Mouse (Mus musculus) left cerebral cortex, postnatal 36 days (tissue): ENCODE results near the gene Ints1. TPM values are rescaled to one million over a fixed set of nuclear protein-coding genes. Genes with fewer than 3 reads are reported as not detected.

Experiments used
- DNase-seq, 2 experiments: peaks; one replicate each; pipeline ENCODE4 v3.0.0; 2021 to 2022; ENCODE audit warnings: low spot score in 2 of 2, mixed read lengths in 1 of 2
- intact Hi-C: fragments of 180-260 bp; cut with DNase I; formaldehyde crosslinking; loops from one replicate; pipeline ENCODE4 v1.15.1; 2025
- total RNA-seq, 2 experiments: library from RNA; stranded (reverse); gene quantifications; 2 replicates each; pipeline ENCODE4 v1.2.3; 2021

The Ints1 gene
- total RNA-seq, 2 experiments from 2014 or later = 95.5 to 96.2 TPM

DNA sequence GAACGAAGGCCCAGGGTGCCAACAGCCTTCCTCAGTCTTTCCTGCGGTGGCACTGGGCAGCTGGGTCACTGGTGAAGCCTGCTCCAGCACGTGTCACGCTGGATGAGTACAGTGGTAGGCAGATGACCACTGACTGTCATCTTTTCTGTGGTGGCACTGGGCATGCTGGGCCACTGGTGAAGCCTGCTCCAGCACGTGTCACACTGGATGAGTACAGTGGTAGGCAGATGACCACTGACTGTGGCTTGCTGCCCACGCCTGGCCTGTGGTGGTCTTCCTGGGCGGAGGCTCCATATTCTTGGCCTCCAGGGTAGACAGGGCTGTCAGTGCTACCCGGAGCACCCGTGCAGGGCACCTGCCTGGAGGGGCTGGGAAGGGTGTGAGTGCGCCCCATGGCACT lies 26.4 kb upstream of the Ints1 start:
- DNase-seq = no peak
- intact Hi-C loops = no loop called here

DNA sequence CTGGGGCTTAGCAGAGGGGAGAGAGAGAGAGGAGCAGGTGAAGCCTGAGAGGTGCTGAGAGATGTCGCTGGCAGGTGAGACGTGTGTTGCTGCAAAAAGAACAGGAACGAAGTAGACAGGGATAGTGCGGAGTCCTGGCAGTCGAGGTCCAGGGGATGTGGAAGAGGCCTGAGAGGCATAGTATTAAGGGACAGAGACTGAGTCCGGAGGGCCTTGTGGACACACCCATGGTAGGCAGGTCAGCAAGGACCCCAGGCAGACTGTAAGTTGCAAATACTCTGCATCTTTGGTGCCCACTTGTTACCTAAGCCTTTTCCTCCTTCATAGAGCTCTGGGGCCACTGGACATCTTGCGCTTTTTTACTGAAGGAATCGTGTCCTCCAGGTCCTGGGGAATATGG lies 25.8 kb upstream of the Ints1 start:
- DNase-seq = no peak
- intact Hi-C loops = no loop called here

DNA sequence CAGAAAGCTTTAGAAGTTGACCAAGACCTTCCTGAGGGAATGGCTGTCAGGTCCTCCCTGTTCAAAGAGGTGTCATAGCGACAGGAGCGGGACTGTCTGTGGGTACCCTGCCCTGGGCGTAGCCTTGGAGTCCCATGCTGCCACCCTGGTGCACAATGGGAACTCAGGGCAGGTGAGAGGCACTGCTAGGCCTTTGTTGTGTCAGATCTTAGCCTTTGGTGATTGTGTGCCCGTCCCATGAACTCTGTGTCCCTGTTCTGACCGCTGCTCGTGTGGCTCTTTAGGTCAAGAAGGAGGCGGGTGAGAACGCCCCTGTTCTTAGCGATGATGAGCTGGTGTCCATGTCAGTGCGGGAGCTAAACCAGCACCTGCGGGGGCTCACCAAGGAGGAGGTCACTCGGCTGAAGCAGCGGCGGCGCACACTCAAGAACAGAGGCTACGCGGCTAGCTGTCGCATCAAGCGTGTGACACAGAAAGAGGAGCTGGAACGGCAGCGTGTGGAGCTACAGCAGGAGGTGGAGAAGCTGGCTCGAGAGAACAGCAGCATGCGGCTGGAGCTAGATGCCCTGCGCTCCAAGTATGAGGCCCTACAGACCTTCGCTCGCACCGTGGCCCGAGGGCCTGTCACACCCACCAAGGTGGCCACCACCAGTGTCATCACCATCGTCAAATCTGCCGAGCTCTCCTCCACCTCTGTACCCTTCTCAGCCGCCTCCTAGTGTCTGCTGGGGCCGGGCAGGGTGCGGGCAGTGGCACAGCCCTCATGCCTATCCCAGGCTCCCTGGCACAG lies 24.5 kb upstream of the Ints1 start:
- no peak for DNase-seq
- intact Hi-C loops = no loop called here

DNA sequence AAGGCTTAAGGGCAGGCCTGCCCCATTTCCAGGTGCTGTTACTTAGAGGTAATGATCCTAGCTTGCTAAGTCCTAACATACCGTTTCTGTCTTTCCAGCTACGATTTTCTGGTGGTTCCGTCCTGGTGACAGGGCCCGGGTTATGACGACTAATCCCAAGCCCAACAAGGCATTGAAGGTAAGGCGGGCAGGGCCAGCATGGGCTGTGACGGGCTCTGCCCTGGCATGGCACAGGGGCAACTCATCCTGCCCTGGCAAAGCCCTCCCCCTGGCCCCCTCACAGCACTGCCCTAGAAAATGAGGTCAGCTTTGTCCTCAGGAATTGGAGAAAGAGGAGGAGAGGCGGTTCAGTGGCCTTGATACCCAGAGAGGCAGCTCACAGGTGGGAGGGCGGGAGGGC lies 23.6 kb upstream of the Ints1 start:
- no peak for DNase-seq
- intact Hi-C loops = no loop called here

DNA sequence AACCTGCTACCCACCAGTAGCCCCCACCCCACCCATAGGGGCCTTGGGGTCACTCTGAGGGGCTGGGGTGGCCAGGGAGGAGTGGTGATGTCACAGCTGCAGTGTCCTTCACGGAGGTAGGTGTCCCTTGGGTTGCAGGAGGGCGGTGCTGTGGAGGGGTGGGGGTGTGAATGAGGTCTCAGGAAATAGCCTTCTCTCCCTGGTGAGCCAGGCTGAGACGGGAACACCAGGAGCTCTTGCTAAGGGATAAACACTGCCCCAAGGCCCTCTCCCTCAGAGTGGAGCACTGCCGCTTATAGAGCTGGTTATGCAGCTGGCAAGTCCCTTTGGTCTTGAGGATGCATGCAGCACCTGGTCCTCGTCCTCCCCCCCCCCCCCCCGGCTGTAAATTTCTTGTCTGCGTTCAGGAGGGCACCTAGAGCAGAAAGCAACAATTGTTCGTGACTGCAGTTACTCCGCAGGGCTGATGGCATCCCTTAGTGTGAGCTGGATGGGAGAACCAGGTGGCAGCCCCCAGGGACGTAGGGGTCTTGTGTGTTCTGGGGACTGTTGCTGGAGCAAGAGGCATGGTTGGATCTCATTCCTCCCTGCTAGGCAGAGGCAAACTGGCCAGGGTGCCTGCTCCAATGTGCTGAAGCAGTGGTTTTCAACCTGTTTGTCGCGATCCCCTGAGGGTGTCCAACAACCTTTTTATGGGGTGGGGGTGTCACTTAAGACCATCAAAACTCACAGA lies 22.9 kb upstream of the Ints1 start:
- intact Hi-C loops = no loop called here

DNA sequence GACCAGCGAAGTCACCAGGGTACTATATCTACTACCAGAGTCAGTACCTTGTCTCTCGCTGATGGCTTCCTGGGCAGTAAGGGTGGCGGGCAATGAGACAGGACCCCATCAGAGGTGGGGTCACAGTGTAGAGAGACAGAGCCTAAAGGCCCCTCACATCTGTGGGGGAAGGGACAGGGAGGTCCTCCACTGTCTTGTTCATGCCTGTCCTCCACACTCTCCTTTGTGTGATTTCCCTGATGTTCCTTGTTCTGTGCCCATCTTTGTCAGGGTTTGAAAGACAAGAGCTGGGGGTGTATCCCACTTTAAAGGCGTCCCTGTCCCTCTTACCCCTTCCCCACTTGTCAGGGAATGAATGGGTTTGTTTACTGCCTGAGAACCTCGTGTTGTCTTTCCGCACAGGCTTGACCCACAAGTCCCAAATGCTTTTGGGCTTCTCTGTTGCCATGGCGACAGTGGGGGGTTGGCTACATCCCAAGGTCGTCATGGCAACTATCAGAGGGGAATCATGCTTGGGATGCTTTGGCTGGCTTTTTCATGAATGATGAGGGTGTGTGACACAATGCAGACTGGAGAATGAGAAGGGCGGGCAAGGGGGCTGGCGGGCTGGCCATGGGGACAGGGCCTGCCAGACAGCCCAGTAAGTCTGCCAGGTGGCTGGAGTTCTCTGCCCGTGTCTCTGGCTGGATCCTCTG lies 22.1 kb upstream of the Ints1 start:
- intact Hi-C loops = no loop called here
- DNase-seq = peak; percentile 65 to 71

More for the DNA sequence above, 22.9 kb upstream of the Ints1 start:
- DNase-seq = no peak

DNA sequence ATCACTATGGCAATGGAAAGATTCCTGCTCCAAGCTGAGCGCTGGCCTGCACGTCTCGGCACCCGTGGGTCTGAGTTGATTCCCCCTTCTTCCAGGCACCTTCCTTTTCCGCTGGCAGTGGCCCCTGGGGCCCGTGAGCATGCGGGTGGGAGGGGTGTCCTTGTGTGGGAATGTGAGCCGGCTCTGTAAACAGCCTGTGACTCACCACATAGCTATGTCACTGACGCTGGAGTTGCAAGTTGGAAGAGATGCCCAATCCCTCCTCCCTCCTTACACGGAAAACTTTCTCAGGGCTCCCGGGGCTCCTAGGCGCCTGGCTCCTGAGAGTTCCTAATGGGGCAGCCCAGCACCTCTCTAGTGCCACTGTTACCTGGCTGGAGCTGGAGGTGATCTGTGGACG lies 21.4 kb upstream of the Ints1 start:
- intact Hi-C loops = no loop called here
- peak; percentile 61 to 62 for DNase-seq

DNA sequence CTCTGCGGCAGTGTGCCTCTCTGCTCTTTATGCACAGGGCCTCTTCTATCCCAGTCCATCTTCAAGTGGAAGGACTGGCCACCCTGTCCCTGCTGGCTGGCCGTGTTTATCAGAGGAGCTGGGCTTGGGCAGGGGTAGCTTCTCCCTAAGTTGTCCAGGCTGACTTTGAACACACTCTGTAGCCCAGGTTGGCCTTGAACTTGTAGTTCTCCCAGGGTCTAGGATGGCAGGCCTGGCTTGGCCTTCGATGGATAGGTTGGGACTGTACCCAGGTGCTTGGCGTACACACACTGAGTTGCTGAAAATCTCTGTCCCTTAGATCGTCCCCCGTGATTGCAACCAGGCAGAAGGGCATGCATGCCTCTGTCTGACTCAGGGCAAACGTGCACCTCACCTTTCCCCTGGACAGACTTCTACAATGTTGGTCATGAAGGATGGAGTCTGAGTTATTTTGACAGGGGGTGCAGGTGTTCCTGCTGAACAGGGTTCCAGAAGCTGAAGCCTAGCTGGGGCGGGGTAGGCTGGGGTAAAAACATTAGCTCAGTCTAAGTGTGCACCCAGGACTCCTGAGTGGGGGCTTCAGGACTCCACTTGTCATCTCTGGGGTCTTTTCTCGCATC lies 20.6 kb upstream of the Ints1 start:
- intact Hi-C loops = no loop called here
- DNase-seq = no peak

DNA sequence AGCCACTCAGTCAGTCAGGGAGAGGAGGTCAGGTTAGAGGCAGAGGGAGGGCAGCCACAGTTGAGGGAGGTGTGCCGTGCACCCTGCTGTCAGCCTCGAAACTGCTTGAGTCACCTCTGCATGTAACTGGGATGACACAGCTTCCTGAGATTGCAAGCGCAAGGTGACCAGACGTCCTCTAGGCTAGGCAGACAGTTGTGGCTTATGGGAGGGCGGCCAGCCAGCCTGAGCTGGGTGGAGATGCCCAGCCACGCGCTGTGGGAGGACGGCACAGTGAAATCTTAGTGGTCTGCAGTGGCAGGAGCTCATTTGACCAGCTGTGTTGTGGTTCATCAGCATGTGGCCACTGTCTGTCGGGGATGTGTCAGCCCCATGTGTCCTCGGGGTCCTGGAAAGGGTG lies 19.5 kb upstream of the Ints1 start:
- DNase-seq = no peak
- intact Hi-C loops = no loop called here

DNA sequence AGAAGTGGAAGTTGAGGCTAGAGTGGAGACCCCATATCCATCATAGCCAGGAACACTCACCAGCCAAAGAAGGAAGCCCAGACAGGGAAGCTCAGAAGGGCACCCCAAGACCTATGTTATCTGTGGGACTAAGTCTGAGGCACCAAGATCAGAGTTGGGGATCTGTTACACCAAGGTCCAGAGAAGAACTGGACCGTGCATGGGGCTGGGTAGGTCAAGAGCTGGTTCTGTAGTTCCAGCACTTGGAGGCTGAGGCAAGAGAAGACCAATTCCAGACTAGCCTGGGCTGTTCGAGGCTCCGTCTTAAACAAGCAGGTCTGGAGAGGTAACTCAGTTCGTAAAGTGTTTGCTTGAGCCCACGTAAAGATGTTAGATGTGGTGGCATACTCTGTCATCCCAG lies 18.7 kb upstream of the Ints1 start:
- DNase-seq = no peak
- intact Hi-C loops = no loop called here

DNA sequence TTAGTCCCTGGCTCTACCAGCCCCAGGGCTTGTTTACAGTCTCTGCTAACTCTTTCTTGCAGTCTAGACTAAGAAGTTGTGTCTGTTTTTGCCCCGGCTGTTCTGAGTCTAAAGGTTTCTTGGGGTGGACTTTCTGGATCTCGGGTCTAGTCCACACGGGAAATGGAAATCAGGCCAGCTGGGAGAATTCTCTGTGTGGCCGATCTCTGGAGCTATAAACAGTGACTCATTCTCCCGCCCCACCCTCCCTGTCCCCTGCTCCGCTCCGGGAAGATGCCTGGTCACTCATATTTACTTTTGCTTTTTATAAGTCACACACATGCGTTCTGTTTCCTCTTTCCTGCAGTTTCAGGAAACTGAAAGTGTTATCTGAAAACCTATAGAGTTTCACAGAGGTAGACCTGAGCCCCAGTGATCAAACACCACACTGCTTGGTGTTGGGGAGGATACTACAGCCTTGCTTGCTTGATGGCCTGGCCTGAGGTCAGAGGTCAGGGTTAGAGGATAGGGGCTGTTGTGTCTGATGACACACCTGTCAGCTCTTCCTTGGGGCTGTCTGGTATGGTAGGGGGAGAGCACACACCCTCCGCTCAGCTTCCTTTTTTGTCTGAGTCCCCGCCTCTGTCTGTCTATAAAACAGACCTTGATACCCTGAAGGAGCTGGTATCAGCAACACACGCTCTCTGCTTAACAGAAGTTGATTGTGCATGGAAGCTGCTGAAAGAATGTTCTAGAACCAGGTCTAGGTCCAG lies 18.0 kb upstream of the Ints1 start:
- no peak for DNase-seq
- intact Hi-C loops = no loop called here

DNA sequence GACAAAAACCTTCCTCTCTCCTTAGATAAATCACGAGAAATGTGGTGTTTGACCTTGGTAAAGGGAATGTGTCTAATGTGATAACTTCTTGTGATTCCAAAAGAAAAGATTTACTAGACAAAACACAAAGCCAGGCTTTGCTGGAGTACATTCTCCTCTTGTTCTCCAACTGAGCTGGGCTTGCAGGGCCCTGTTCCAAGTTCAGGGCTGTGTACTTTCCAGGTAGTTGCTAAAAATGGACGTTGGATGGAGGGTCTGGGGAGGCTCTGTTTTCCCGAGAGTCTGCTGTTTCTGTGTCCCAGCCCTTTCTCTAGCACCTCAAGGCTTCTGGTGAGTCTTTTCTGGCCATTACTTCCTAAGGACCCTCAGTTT lies 17.5 kb upstream of the Ints1 start:
- DNase-seq = no peak
- intact Hi-C loops = no loop called here

DNA sequence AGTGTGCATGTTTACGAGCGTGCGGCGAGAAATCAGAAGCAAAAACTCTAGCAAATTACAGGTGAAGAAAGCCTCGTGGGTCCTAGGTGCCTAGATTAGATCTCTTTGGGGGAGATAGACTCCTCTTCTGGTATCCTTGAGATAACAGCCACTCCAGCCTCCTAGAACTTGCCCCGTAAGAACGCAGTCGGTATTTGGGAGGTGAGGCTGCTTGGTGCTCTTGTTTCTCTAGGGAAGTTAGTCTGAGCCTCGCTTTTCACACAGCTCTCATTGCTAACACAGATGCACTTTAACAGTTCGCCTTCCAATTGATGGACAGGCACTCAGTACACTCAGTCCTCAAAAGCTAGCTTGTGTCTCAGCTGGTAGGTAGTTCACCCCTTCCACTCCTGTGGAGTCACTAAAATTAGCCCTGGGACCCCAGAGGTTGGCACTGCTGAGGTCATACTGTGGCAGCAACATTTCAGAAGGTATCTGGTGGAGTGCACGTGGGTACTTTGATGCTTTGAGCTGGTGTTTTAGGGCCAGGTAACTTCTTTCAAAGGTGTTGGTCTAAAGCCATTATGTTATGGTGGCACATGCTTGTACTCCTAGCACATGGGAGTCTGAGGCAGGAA lies 16.8 kb upstream of the Ints1 start:
- intact Hi-C loops = no loop called here
- no peak for DNase-seq

DNA sequence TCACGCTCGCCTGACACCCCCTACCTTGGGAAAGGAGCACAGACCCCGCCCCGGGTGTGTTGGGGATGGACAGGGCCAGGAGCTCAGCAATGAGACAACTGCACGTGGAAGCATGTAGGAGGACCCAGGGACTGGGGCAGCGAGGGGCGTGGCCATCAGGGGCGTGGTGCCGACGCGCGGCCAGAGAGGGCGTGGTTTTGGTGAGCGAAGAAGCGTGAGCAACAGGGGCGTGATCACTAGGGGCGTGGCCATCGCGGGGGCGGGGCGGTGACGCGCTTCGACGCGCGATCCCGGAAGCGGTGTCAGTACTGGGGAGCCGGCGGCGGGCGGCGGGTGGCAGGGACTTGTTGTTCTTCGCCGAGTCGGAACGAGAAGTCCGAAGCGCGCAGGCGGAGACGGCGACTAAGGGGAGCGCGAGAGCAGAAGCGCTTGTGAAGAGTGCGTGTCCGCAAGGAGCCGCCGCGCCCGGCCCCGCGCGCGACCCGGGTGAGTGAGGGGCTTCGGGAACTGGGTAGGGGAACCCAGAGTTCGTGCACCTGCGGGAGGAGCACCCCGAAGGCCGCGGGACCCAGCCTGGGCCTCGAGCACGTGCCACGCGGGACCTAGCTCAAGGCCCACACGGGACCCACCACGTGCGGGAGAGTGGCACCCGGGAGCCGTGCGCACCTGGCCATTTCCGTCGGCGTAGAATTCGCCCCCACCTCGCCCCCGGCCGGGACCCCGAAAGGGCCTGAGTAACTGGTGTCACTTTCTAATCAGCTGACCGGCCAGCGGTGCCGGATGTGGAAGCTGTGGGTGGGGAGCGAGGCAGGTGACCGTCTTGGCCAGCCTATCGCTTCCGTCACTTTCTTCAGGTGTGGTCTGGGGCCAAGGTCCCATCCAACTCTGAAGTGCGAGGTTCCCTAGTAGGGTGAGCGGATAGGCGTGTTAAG lies 16.0 kb upstream of the Ints1 start, which contains the start of gene Mafk:
Gene Mafk, plus strand, starts transcription at position 287 of the 932 bp plus-strand sequence.
- peak; percentile 90 to 93 for DNase-seq
- intact Hi-C loops = no loop called here

DNA sequence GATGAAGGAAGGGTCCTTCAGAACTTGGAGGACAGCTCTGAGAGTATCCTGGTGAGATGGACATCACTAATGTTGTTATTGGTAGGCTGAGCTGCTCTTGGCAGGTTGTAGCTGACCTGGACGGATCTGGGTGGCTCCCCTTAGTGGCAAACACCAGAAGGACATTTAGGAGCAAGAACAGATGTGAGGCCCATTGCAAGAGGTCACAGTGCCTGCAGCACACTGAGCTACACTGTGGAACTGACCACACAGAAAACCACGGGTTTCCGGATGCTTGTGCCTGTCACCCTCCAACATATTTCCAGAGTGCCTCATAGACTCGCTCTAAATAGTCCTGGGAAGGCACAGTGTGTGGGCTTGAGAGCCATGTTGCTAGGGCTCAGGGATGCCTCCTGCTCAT lies 14.0 kb upstream of the Ints1 start:
- intact Hi-C loops = no loop called here
- DNase-seq = no peak

DNA sequence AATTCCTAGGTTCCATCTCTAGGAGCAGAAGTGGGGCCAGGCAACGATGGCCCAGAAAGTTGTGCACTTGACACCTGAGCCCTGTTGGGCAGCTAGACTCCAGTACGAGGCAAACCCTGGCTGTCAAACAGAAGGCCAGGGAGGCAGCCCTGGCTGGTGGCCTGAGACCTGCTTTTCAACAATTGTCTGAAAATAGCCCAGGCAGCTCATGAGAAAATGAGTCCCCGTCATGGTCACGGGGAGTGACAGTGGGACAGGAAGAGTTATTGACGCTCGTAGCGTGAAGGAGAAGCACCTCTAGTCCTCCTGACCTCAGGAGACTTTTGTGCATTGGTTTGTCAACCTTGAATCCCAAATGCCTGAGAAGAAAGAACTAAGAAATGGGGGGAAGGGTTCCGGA lies 5.9 kb upstream of the Ints1 start:
- intact Hi-C loops = no loop called here

DNA sequence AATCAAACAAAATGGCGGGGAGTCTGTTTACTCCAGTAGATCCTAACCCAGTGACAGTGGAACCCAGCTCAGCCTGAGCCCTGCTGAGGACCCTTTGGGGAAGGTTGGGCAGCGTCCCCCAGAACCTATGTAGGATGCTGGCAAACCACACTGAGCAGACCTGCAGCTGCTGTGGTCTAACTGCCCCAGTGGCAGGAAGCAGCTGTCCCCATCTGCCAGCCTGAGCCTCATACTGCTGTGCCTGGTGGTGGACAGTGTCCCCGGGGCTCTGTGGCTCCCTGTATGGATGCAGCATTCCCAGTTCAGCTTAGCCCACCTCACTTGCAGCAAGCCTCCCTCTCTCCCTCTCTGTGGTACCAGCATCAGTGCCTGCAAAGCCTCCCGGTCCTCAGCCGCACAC lies 1.5 kb upstream of the Ints1 start:
- intact Hi-C loops = loop anchor here (5.0 kb wide), 1 partner anchor 50 kb away; the partner anchor contains the start of genes Gm26938 and Psmg3

More for the DNA sequence above, 5.9 kb upstream of the Ints1 start:
- no peak for DNase-seq

DNA sequence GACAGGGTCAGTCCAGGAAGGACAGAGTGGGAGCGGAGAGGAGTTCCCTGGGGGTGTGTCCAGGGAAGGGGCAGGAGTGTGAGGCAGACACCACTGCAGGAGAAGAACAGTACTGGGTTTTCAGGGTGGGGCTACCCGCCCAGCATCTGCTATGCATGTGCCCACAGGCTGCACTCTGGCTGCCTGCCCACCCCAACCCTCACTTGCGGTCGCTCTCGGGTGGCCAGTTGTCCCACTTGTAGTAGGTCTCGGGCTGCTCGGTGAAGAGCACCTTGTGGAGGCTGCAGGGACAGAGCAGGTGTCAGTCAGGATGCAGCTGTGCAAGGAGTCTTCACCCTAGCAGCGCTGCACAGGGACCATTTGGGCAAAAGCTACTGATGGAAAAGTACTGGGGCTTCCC lies 7.3 kb downstream of the Ints1 start:
- DNase-seq = no peak
- intact Hi-C loops = no loop called here

More for the DNA sequence above, 1.5 kb upstream of the Ints1 start:
- DNase-seq = no peak
